Mouse (Mus musculus) erythroblast, embryonic 14.5 days (primary cell): Measurements from ENCODE around the gene Hagh. TPM values are rescaled to one million over a fixed set of nuclear protein-coding genes. Genes with fewer than 3 reads are reported as not detected.

Experiments used
- H3K27me3 ChIP-seq: 2 replicates; pipeline ENCODE4 v1.6.1; 2012; ENCODE audit warnings: inconsistent platforms; ENCODE audit not compliant: control insufficient read depth
- H3K36me3 ChIP-seq: 2 replicates; pipeline ENCODE4 v1.6.1; 2012; ENCODE audit warnings: mild to moderate bottlenecking, inconsistent platforms; ENCODE audit not compliant: control insufficient read depth
- H3K4me1 ChIP-seq: 2 replicates; pipeline ENCODE4 v1.6.1; 2012; ENCODE audit warnings: inconsistent platforms; ENCODE audit not compliant: control insufficient read depth
- H3K4me3 ChIP-seq: replicated peaks from 2 replicates; pipeline ENCODE3; 2012; ENCODE audit warnings: moderate library complexity, mild to moderate bottlenecking, inconsistent platforms
- H3K9me3 ChIP-seq: 2 replicates; pipeline ENCODE4 v1.6.1; 2012; ENCODE audit warnings: low read length, inconsistent platforms, mixed read lengths; ENCODE audit not compliant: control insufficient read depth
- GATA1 ChIP-seq: IDR thresholded peaks from 2 replicates; pipeline ENCODE4 v1.6.1; 2012; ENCODE audit warnings: low read length, inconsistent platforms, mixed read lengths
- TAL1 ChIP-seq: IDR thresholded peaks from 3 replicates; pipeline ENCODE4 v1.6.1; 2012; ENCODE audit warnings: low read length, inconsistent platforms, mixed read lengths
- polyA plus RNA-seq: library from polyadenylated mRNA; stranded (reverse); fragments of >175 nt; gene quantifications from 2 replicates; pipeline ENCODE4 v1.2.3, GENCODE M21; 2012

The Hagh gene
- polyA plus RNA-seq, 1 experiment, result 33.4 TPM

GRCm38 (mm10) chr17:24844525-24844924, 4.6 kb downstream of the Hagh start:
- peaks cover 15% of the 10 kb centered on the region for H3K36me3 ChIP-seq
- H3K27me3 ChIP-seq, result peaks cover 22% of the 10 kb centered on the region
- H3K9me3 ChIP-seq, result no peaks in the 10 kb centered on the region
- TF ChIP-seq GATA1 (no peak), TAL1 (no peak)
- peaks cover 47% of the 10 kb centered on the region for H3K4me1 ChIP-seq
- no peak overlapping the region for H3K4me3 ChIP-seq

GRCm38 (mm10) chr17:24847386-24847785, 7.4 kb downstream of the Hagh start:
- Histone ChIP-seq H3K4me3 (peak overlapping the region; percentile 70), H3K9me3 (no peaks in the 10 kb centered on the region), H3K36me3 (peaks cover 17% of the 10 kb centered on the region), H3K4me1 (peaks cover 56% of the 10 kb centered on the region), H3K27me3 (peaks cover 10% of the 10 kb centered on the region)
- TF ChIP-seq GATA1 (no peak), TAL1 (no peak)

- TF ChIP-seq TAL1 (peak; percentile 42; the same call in 2 of the 3 replicates), GATA1 (0 out of 2 replicates have a peak, but pooled peaks have one; percentile 12)
- no peaks in the 10 kb centered on the region for H3K9me3 ChIP-seq
- H3K36me3 ChIP-seq, result peaks cover 28% of the 10 kb centered on the region
- H3K4me3 ChIP-seq, result peak overlapping the region; percentile 70
- peaks cover 59% of the 10 kb centered on the region for H3K4me1 ChIP-seq
- peaks cover 10% of the 10 kb centered on the region for H3K27me3 ChIP-seq
Observed at GRCm38 (mm10) chr17:24848600-24849031, 8.7 kb downstream of the Hagh start.

GRCm38 (mm10) chr17:24849733-24850064, 9.8 kb downstream of the Hagh start:
- H3K27me3 ChIP-seq, result peaks cover 3% of the 10 kb centered on the region; the same call in 1 of the 2 replicates
- H3K9me3 ChIP-seq, result no peaks in the 10 kb centered on the region
- peaks cover 59% of the 10 kb centered on the region for H3K4me1 ChIP-seq
- TF ChIP-seq GATA1 (no peak), TAL1 (no peak)
- H3K36me3 ChIP-seq, result peaks cover 39% of the 10 kb centered on the region
- peak overlapping the region; percentile 70 for H3K4me3 ChIP-seq

- Histone ChIP-seq H3K27me3 (no peaks in the 10 kb centered on the region), H3K4me1 (peaks cover 54% of the 10 kb centered on the region), H3K36me3 (peaks cover 44% of the 10 kb centered on the region), H3K4me3 (peak within 1 kb of the TSS; percentile 70), H3K9me3 (no peaks in the 10 kb centered on the region)
- no peak for TF ChIP-seq GATA1
- no peak for TF ChIP-seq TAL1
Observed at GRCm38 (mm10) chr17:24850065-24850772, 10.3 kb downstream of the Hagh start, which contains the start of gene Fahd1. TSS of gene Fahd1 (minus strand) at chr17:24850364.

GRCm38 (mm10) chr17:24850773-24851127, 10.8 kb downstream of the Hagh start:
- TF ChIP-seq TAL1 (no peak), GATA1 (no peak)
- Histone ChIP-seq H3K36me3 (peaks cover 50% of the 10 kb centered on the region), H3K27me3 (no peaks in the 10 kb centered on the region), H3K4me1 (peaks cover 57% of the 10 kb centered on the region), H3K9me3 (no peaks in the 10 kb centered on the region), H3K4me3 (peak overlapping the region; percentile 70)

GRCm38 (mm10) chr17:24851381-24852125, 11.6 kb downstream of the Hagh start:
- TF ChIP-seq TAL1 (no peak), GATA1 (no peak)
- H3K4me1 ChIP-seq, result peaks cover 59% of the 10 kb centered on the region
- peak overlapping the region; percentile 70 for H3K4me3 ChIP-seq
- no peaks in the 10 kb centered on the region for H3K27me3 ChIP-seq
- H3K9me3 ChIP-seq, result no peaks in the 10 kb centered on the region
- H3K36me3 ChIP-seq, result peaks cover 53% of the 10 kb centered on the region

GRCm38 (mm10) chr17:24855838-24856464, 16.0 kb downstream of the Hagh start:
- Histone ChIP-seq H3K4me3 (no peak overlapping the region), H3K27me3 (no peaks in the 10 kb centered on the region), H3K36me3 (peaks cover 83% of the 10 kb centered on the region), H3K4me1 (peaks cover 72% of the 10 kb centered on the region), H3K9me3 (no peaks in the 10 kb centered on the region)
- TF ChIP-seq GATA1 (no peak), TAL1 (no peak)

GRCm38 (mm10) chr17:24856589-24856988, 16.6 kb downstream of the Hagh start:
- Histone ChIP-seq H3K27me3 (no peaks in the 10 kb centered on the region), H3K4me3 (no peak overlapping the region), H3K36me3 (peaks cover 90% of the 10 kb centered on the region), H3K9me3 (no peaks in the 10 kb centered on the region), H3K4me1 (peaks cover 71% of the 10 kb centered on the region)
- TF ChIP-seq GATA1, result no peak
- no peak for TF ChIP-seq TAL1
